Mouse (Mus musculus): ENCODE data around the gene Commd3. TPM values are rescaled to one million over a fixed set of nuclear protein-coding genes. Genes with fewer than 3 reads are reported as not detected.

The Commd3 gene
- total and polyA plus RNA-seq, 2 experiments = 80.1 to 127 TPM

DNA sequence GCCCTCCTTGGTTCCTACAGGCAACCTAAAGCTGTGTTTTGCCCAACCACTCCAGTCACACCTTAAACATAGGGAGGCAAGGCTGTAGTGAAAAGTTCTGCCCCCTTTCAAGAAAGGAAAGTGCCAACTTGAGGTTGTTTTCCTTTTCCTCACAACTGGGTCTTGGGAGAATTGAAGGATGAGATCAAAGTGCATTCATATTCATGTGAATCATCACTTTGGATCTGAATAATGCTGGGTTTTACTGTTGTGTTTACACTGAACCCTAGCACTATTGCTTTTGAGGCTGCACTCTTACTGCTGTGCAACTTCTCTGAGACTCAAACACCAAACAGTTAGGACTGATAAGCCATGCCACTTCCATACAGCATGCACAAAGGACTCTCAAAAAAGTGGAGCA is 19.8 kb downstream of the Commd3 start:
- no peaks in the 10 kb centered on the region for H3K79me2 ChIP-seq (ENCODE audit: control insufficient read depth, insufficient read depth, low read length)
- H3K4me3 ChIP-seq (ENCODE audit: insufficient read depth, low read depth, low read length) = no peak overlapping the region
- peaks cover 31% of the 10 kb centered on the region for H3K27me3 ChIP-seq (ENCODE audit: control insufficient read depth, insufficient read depth, low read length)
- no peak for DNase-seq (ENCODE audit: extremely low read depth, low read depth, low spot score)
- H3K4me1 ChIP-seq (ENCODE audit: control insufficient read depth, insufficient read depth, low read length) = peaks cover 5% of the 10 kb centered on the region; the same call in 1 of the 2 replicates
- no peak for TF ChIP-seq CTCF (IDR thresholded peaks at IDR 0.05; ENCODE audit: low read depth, low read length)
- TF ChIP-seq POLR2A (IDR thresholded peaks at IDR 0.05; ENCODE audit: extremely low read depth, insufficient read depth, low read length) = no peak
- H3K9ac ChIP-seq (ENCODE audit: low read depth, low read length) = no peak overlapping the region
- H3K36me3 ChIP-seq (ENCODE audit: control insufficient read depth, insufficient read depth, low read length) = no peaks in the 10 kb centered on the region
- no peak overlapping the region for H3K27ac ChIP-seq (replicated peaks; ENCODE audit: insufficient read depth, low read depth, low read length)

DNA sequence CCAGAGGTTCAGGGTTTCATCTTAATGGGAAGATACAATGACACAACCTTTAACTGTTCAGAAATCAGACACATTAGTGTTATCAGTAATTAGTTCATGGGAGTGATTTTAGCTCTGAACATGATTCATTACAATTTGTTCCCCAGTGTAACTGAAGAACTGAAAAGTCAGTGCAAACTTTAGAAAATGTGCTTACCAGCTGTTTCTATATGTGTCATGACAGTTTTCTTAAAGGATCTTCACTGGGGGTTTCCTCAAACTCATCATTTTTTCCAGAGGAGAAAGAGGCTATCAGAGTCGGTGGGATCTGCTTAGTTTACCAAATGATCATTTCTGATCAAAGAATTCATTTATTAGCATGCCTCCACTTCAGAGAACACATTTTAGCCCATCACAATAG is 20.4 kb downstream of the Commd3 start:
- no peak for TF ChIP-seq CTCF (IDR thresholded peaks at IDR 0.05; ENCODE audit: low read depth, low read length)
- H3K4me3 ChIP-seq (ENCODE audit: insufficient read depth, low read depth, low read length) = no peak overlapping the region
- 9% methylated on average over 1 of the region's 1 CpGs for WGBS
- no peak for DNase-seq (ENCODE audit: extremely low read depth, low read depth, low spot score)
- H3K9ac ChIP-seq (ENCODE audit: low read depth, low read length) = no peak overlapping the region
- peaks cover 29% of the 10 kb centered on the region for H3K27me3 ChIP-seq (ENCODE audit: control insufficient read depth, insufficient read depth, low read length)
- no peaks in the 10 kb centered on the region for H3K36me3 ChIP-seq (ENCODE audit: control insufficient read depth, insufficient read depth, low read length)
- H3K79me2 ChIP-seq (ENCODE audit: control insufficient read depth, insufficient read depth, low read length) = no peaks in the 10 kb centered on the region
- no peak overlapping the region for H3K27ac ChIP-seq (replicated peaks; ENCODE audit: insufficient read depth, low read depth, low read length)
- H3K4me1 ChIP-seq (ENCODE audit: control insufficient read depth, insufficient read depth, low read length) = peaks cover 5% of the 10 kb centered on the region; the same call in 1 of the 2 replicates

DNA sequence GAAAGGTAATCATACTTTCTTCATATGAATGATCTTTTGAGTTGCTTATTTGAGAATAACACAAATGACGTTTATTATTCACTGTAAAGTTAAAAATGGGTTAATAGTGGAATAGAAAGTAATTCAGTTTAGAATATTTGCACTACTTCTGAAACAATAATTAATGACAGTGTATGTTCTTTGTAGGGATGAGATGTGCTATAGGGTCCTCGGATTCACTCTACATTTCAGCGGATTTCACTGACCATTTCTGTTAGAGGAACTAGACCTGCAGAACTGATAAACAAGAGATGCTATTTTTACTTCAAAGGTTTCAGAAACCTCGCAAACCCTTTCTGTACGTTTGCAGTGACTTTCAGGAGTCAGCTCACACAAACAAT is 21.3 kb downstream of the Commd3 start:
- DNase-seq (ENCODE audit: extremely low read depth, low read depth, low spot score) = no peak
- no peak overlapping the region for H3K27ac ChIP-seq (replicated peaks; ENCODE audit: insufficient read depth, low read depth, low read length)
- peak overlapping the region; percentile 88; the same call in 1 of the 2 replicates for H3K4me3 ChIP-seq (ENCODE audit: insufficient read depth, low read depth, low read length)
- TF ChIP-seq CTCF (IDR thresholded peaks at IDR 0.05; ENCODE audit: low read depth, low read length) (no peak), POLR2A (IDR thresholded peaks at IDR 0.05; ENCODE audit: extremely low read depth, insufficient read depth, low read length) (no peak)
- WGBS = 2% methylated on average over 5 of the region's 5 CpGs
- no peak overlapping the region for H3K9ac ChIP-seq (ENCODE audit: low read depth, low read length)
- H3K79me2 ChIP-seq (ENCODE audit: control insufficient read depth, insufficient read depth, low read length) = no peaks in the 10 kb centered on the region
- peaks cover 29% of the 10 kb centered on the region for H3K27me3 ChIP-seq (ENCODE audit: control insufficient read depth, insufficient read depth, low read length)
- H3K4me1 ChIP-seq (ENCODE audit: control insufficient read depth, insufficient read depth, low read length) = peaks cover 5% of the 10 kb centered on the region; the same call in 1 of the 2 replicates
- H3K36me3 ChIP-seq (ENCODE audit: control insufficient read depth, insufficient read depth, low read length) = no peaks in the 10 kb centered on the region

GRCm38 (mm10) chr2:18693871-18694610 is 21.9 kb downstream of the Commd3 start, which contains the start of gene Spag6:
TSS of gene Spag6 (plus strand) at chr2:18694032.
- peak within 1 kb of the TSS; percentile 89 for H3K9ac ChIP-seq (ENCODE audit: low read depth, low read length)
- under 1% methylated on average over 56 of the region's 61 CpGs for WGBS
- peak; percentile 45 for DNase-seq (ENCODE audit: extremely low read depth, low read depth, low spot score)
- H3K4me3 ChIP-seq (ENCODE audit: insufficient read depth, low read depth, low read length) = peak within 1 kb of the TSS; percentile 88
- no peaks in the 10 kb centered on the region for H3K79me2 ChIP-seq (ENCODE audit: control insufficient read depth, insufficient read depth, low read length)
- H3K4me1 ChIP-seq (ENCODE audit: control insufficient read depth, insufficient read depth, low read length) = peaks cover 2% of the 10 kb centered on the region; the same call in 1 of the 2 replicates
- no peak for TF ChIP-seq POLR2A (IDR thresholded peaks at IDR 0.05; ENCODE audit: extremely low read depth, insufficient read depth, low read length)
- TF ChIP-seq CTCF (IDR thresholded peaks at IDR 0.05; ENCODE audit: low read depth, low read length) = no peak
- peak within 1 kb of the TSS; percentile 42 for H3K27ac ChIP-seq (replicated peaks; ENCODE audit: insufficient read depth, low read depth, low read length)
- H3K36me3 ChIP-seq (ENCODE audit: control insufficient read depth, insufficient read depth, low read length) = no peaks in the 10 kb centered on the region
- H3K27me3 ChIP-seq (ENCODE audit: control insufficient read depth, insufficient read depth, low read length) = peaks cover 29% of the 10 kb centered on the region

DNA sequence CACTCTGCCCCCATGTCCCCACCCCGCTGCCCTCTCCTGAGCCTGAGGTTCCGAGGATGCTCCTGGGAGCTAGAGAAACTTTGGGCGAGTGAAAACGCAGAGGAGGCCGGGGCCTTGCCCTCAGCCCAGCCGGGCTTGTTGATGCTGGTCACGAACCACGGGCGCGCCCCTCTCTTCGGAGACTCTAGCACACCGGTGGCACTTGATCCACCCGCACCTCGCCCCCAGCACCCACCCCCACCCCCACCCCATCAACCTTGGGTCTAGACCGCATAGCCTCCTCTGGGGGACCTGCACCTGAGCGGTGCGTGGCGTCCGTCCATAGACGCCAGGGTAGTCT is 22.4 kb downstream of the Commd3 start:
- Histone ChIP-seq H3K79me2 (ENCODE audit: control insufficient read depth, insufficient read depth, low read length) (no peaks in the 10 kb centered on the region), H3K4me1 (ENCODE audit: control insufficient read depth, insufficient read depth, low read length) (no peaks in the 10 kb centered on the region; the same call in 1 of the 2 replicates), H3K4me3 (ENCODE audit: insufficient read depth, low read depth, low read length) (peak overlapping the region; percentile 88), H3K9ac (ENCODE audit: low read depth, low read length) (peak overlapping the region; percentile 89), H3K27me3 (ENCODE audit: control insufficient read depth, insufficient read depth, low read length) (peaks cover 31% of the 10 kb centered on the region), H3K27ac (replicated peaks; ENCODE audit: insufficient read depth, low read depth, low read length) (no peak overlapping the region), H3K36me3 (ENCODE audit: control insufficient read depth, insufficient read depth, low read length) (no peaks in the 10 kb centered on the region)
- WGBS = 2% methylated on average over 20 of the region's 20 CpGs
- TF ChIP-seq POLR2A (IDR thresholded peaks at IDR 0.05; ENCODE audit: extremely low read depth, insufficient read depth, low read length) = no peak
- no peak for TF ChIP-seq CTCF (IDR thresholded peaks at IDR 0.05; ENCODE audit: low read depth, low read length)
- DNase-seq (ENCODE audit: extremely low read depth, low read depth, low spot score) = no peak

- Histone ChIP-seq H3K4me3 (ENCODE audit: insufficient read depth, low read depth, low read length) (no peak overlapping the region), H3K9ac (ENCODE audit: low read depth, low read length) (no peak overlapping the region), H3K36me3 (ENCODE audit: control insufficient read depth, insufficient read depth, low read length) (no peaks in the 10 kb centered on the region), H3K27me3 (ENCODE audit: control insufficient read depth, insufficient read depth, low read length) (peaks cover 30% of the 10 kb centered on the region), H3K27ac (replicated peaks; ENCODE audit: insufficient read depth, low read depth, low read length) (no peak overlapping the region), H3K4me1 (ENCODE audit: control insufficient read depth, insufficient read depth, low read length) (no peaks in the 10 kb centered on the region; the same call in 1 of the 2 replicates), H3K79me2 (ENCODE audit: control insufficient read depth, insufficient read depth, low read length) (no peaks in the 10 kb centered on the region)
- no peak for DNase-seq (ENCODE audit: extremely low read depth, low read depth, low spot score)
- TF ChIP-seq CTCF (IDR thresholded peaks at IDR 0.05; ENCODE audit: low read depth, low read length) (no peak), POLR2A (IDR thresholded peaks at IDR 0.05; ENCODE audit: extremely low read depth, insufficient read depth, low read length) (no peak)
- WGBS = 17% methylated on average over 8 of the region's 8 CpGs
Measured at GRCm38 (mm10) chr2:18695163-18695562, 23.0 kb downstream of the Commd3 start.
